Mouse (Mus musculus) right cerebral cortex, postnatal 4 days (tissue): ENCODE measurements around the gene Etnk1.
"Not testable (repeated sequence)": the region's sequence is repeated elsewhere in the genome, so short reads cannot be mapped to it uniquely, and the experiment has no call there.

Source experiments
- DNase-seq: peaks from one replicate; pipeline ENCODE4 v3.0.0-alpha.2; 2022

Etnk1 gene

DNA sequence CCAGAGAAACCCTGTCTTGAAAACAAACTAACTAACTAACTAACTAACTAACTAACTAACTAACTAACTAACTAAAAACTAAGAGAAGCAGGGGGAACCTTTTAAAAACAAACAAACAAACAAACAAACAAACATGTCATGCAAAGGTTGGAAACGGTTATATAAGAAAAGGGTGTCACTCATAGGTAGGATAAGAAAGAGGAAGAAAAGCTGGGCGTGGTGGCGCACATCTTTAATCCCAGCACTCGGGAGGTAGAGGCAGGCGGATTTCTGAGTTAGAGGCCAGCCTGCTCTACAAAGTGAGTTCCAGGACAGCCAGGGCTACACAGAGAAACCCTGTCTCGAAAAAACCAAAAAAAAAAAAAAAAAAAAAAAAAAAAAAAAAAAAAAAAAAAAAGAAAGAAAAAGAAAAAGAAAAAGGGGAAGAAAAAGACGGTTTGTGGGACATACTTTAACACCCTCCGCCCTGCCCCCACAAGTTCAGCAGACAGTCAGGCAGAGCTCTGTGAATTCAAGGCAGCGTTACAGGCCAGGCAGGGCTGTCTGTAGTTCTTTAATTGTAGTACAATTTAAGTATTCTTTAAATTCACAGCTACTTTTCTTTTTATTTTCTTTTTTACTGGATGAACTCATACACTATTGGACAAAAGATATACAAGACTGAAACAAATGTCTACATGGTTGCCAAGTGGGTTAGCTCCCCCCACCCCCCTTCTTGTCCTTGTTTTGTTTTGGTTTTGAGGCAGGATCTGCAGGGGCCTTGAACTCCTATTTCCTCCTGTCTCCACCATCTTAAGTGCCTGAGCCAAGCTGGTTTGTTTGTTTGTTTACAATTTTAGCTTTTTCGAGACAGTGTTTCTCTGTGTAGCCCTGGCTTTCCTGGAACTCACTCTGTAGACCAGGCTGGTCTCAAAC, 15.7 kb upstream of the Etnk1 start:
- DNase-seq: not testable (repeated sequence)

- DNase-seq: no peak
These were observed 14.6 kb upstream of the Etnk1 start for GRCm38 (mm10) chr6:143152321-143152827.

DNA sequence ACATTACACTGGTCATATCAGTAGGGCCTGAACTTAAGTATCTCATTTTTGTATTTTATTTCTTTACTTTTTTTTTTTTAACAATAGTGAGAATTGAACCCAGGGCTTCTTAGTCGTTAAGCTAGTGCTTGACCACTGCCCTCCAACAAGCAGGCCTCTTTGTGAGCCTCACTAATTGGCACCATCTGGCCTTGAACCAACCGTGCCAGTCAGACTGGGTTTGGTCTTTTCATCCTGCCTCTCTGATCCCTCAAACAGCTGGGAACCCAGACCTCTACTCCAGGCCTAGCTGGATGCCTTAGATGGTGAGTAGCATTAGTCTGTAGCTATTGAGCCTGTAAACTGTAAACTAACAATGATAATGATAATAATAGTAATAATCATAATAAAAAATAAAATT, 13.9 kb upstream of the Etnk1 start:
- no peak for DNase-seq

GRCm38 (mm10) chr6:143153751-143154494, 13.1 kb upstream of the Etnk1 start:
- no peak for DNase-seq

DNA sequence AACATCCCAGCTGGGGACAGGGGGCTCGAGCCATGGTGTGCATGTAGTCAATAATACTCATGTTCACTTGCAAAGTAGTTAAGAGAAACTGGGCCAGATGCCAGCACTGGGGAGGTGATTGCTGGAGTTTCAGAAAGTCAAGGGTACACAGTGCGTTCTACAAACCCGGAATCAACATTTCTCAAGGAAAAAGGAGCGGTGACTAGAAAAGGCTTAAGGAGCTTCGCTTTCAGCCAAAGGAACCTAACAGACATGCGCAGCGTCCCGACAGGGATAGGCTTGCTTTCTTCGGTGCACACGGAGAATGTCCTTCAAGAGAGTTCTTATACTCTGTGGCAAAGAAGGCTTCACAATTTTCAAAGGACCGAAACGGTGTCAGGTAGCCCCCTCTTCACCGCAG, 12.1 kb upstream of the Etnk1 start:
- peak; percentile 13 for DNase-seq

DNA sequence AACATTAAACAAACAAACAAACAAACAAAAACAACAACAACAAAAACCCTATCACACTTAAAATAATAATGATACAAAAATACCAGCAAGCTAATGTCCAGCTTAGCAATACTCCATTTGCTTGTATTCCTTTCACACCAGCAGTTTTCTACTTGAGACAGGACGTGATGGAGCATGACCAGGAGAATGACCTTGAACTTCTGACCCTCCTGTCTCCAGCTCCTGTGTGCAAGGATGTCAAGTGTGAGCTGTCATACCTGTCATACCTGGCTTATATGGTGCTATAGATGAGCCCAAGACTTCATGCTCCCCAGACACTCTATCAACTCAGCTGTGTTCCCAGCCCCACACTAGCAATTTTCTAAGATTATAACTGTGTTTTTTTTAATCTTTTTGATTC, 11.0 kb upstream of the Etnk1 start:
- no peak for DNase-seq

- no peak for DNase-seq
These were observed 10.3 kb upstream of the Etnk1 start for GRCm38 (mm10) chr6:143156684-143157083.

DNA sequence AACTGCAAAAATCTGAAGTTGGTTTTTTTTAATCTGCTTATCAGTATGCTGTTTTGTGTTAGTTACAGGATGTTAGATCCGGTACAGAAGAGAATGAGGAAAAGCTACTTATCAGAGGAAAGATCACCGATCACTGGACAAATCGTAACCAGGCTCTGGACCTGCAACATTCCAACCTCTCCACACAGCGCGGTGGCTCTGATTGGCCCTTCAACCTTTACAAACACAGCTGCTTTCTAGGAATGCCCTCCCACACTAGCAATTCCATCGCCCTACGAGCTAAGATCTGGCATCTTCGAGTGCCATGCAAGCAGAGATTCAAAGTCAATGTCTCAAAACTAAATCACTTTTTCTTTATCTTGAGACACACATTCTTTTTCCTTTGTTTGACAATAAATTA, 9.6 kb upstream of the Etnk1 start:
- DNase-seq: no peak

DNA sequence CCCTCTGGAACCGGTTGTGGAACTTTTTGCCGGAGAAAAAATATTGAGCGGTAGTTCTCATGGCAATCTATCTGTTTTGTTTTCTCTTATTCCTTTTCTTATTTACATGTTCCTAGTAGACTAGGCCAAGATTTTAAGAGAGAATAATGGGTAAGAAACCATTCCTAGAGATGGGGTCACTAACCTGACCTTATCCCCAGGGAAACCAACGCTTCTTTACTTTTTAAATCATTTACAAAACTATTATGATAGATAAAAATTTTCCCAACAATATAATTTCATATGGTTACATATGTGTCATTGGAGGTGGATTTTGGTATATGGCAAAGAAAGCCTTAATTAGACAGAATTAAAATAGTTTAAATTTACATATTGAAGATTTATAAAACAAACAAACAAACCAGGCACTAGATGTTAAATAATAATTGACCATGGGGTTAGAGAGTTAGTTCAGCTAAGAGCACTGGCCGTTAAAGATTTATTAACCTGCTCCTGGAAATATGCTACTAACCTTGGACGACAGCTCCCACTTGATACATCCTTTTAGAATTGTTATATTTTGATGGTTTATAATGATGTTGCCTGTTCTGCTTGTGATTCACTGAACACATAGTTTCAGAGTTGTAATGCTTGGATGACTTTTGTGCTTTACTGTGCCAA, 6.3 kb upstream of the Etnk1 start:
- DNase-seq: no peak

DNA sequence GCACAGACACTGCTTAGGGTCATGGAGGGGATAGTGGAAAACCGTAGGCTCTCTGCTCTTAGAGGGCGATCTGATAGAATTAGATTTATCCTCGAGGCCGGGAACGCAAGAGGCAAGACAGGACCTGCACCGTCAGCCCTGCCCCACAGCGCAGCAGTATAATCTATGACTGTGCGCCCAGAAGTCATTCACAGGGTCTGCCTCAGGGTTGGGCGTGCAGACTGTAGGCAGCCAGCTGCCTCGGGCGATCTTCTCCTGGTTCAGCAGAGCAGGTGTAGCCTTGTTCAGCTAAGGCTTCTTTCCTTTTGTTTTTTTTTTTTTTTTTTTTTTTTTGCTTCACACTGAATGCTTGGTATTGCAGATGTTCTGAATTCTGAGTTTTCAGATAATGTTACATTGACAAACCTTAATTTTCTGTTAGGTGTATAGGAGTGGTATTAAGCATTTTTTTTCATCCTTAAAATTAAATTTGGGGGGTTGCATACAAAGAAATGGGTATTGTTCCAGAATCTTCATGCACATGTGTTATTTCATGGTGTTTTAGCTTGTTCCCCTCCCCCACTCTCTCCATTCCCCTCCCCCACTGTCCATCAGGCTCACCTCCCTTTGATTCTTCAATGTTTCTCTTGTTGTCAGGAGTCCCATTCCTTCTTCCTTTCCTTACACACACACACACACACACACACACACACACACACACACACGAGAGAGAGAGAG, 4.7 kb upstream of the Etnk1 start:
- DNase-seq: no peak

GRCm38 (mm10) chr6:143163956-143164905, 2.8 kb upstream of the Etnk1 start:
- no peak for DNase-seq

- no peak for DNase-seq
These were observed 2.1 kb upstream of the Etnk1 start for GRCm38 (mm10) chr6:143164906-143165255.

- DNase-seq: no peak
These were observed 1.4 kb upstream of the Etnk1 start for GRCm38 (mm10) chr6:143165404-143166257.

DNA sequence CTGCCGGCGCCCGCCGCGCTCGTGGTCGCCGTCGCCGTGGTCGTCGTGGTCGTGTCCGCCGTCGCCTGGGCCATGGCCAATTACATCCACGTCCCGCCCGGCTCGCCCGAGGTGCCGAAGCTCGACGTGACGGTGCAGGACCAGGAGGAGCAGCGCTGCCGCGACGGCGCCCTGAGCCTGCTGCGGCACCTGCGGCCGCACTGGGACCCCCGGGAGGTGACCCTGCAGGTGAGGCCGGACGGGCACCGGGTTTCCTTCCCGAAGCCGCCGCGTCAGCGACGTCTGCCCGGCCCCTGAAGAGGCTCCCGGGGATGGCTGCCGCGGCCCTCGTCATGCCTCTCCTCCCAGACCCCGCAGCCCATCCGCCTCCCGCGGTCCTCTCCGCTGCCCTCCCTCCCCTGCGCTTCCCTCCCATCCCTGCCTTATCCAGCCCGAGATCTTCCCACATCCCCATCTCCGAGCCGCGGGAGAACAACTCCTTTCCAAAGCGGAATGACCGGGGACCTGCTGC, 443 bp downstream of the Etnk1 start:
- peak; percentile 52 for DNase-seq

GRCm38 (mm10) chr6:143167981-143168674, 1.1 kb downstream of the Etnk1 start:
- DNase-seq: no peak

- no peak for DNase-seq
These were observed 2.4 kb downstream of the Etnk1 start for GRCm38 (mm10) chr6:143169385-143169784.

GRCm38 (mm10) chr6:143170166-143170960, 3.3 kb downstream of the Etnk1 start:
- DNase-seq: no peak

- no peak for DNase-seq
These were observed 4.0 kb downstream of the Etnk1 start for GRCm38 (mm10) chr6:143171066-143171465.
